In genomic region chr13:104228384-104229066, GRCm38 (mm10) we compare ENCODE assay signal across 8 mouse cellular contexts. TPM values are rescaled to one million over a fixed set of nuclear protein-coding genes. Genes with fewer than 3 reads are reported as not detected.
DNase-seq lines count a peak whose midpoint lies in the region; ATAC-seq lines count a peak whose summit lies in the region.

Cenpk (plus strand) TSS chr13:104228611.
Ppwd1 (minus strand) TSS chr13:104228843.

- peak within 1 kb of the TSS; percentile 63 for H3K4me3 ChIP-seq in hindbrain, embryonic 16.5 days (ENCODE audit: low read length)
- H3K4me3 ChIP-seq in macrophage (ENCODE audit: inconsistent target): peak within 1 kb of the TSS; percentile 87

- DNase-seq in WW6 (ENCODE audit: low read depth, low spot score): peak; percentile 90
- peak; percentile 96 to 98 for DNase-seq in cerebellum, postnatal 4 days (ENCODE audit: low spot score in 2 of 2)
- peak; percentile 95 for DNase-seq in gastrocnemius, adult 18-20 months (ENCODE audit: low spot score)
- DNase-seq in left cerebral cortex, adult 18-20 months (ENCODE audit: low spot score in 2 of 2): peak; percentile 94 to 98
- DNase-seq in right cerebral cortex, adult 18-20 months: peak; percentile 96
- peak; percentile 87 for DNase-seq in urinary bladder, postnatal 10 days (ENCODE audit: low spot score)

- 0% methylated on average over 55 of the region's 55 CpGs for WGBS in hindbrain, embryonic 16.5 days
- under 1% methylated on average over 54 of the region's 55 CpGs for WGBS in macrophage (ENCODE audit: missing documents)

- no peaks in the 10 kb centered on the region for H3K27me3 ChIP-seq in hindbrain, embryonic 16.5 days (replicated peaks; ENCODE audit: control insufficient read depth, insufficient read depth, low read length)

- peak within 1 kb of the TSS; percentile 93 for H3K27ac ChIP-seq in hindbrain, embryonic 16.5 days (ENCODE audit: low read depth, low read length)
- H3K27ac ChIP-seq in macrophage: peak within 1 kb of the TSS; percentile 81

- H3K9ac ChIP-seq in hindbrain, embryonic 16.5 days (ENCODE audit: low read depth, low read length): peak within 1 kb of the TSS; percentile 89

- H3K79me2 ChIP-seq in macrophage (ENCODE audit: inconsistent target): peaks cover 62% of the 10 kb centered on the region

- peak; percentile 100 for ATAC-seq in hindbrain, embryonic 16.5 days

- peak within 1 kb of the TSS; percentile 76 for H3K4me2 ChIP-seq in hindbrain, embryonic 16.5 days (ENCODE audit: low read length)

- no peaks in the 10 kb centered on the region for H3K9me3 ChIP-seq in hindbrain, embryonic 16.5 days (ENCODE audit: control insufficient read depth, low read length)

- H3K4me1 ChIP-seq in hindbrain, embryonic 16.5 days (ENCODE audit: control insufficient read depth, insufficient read depth, low read depth, low read length): peaks cover 12% of the 10 kb centered on the region

- no peaks in the 10 kb centered on the region for H3K36me3 ChIP-seq in hindbrain, embryonic 16.5 days (ENCODE audit: control insufficient read depth, insufficient read depth, low read length)
- no peaks in the 10 kb centered on the region for H3K36me3 ChIP-seq in macrophage (ENCODE audit: inconsistent target)

RNA-seq across cellular contexts. Expression of gene Cenpk, which starts in this region (rescaled TPM):
- total RNA-seq in gastrocnemius, adult 18-20 months (2021): under 1 TPM; 0.25 to 0.50 TPM
- polyA plus RNA-seq in hindbrain, embryonic 16.5 days (2015; fragmentation: Nextera tagmentation; extraction: Ambion mirVana): 11.8 and 13.7 TPM in 2 replicates
- 1 to 10 TPM; 1.1 to 1.3 TPM for total RNA-seq in left cerebral cortex, adult 18-20 months (2021)
- total RNA-seq in macrophage (2018; cell fraction: chromatin; rRNA removed): 10 to 100 TPM in 8 of 26 experiments, 1 to 10 TPM in 16, not detected in 2; 1.4 to 27.2 (median 7.8) TPM
- 1 to 10 TPM in 25 of 26 experiments, under 1 TPM in 1; 0.91 to 3.8 (median 2.5) TPM for total RNA-seq in macrophage (2018; cell fraction: cytosol; rRNA removed)
- 10 to 100 TPM in 2 of 26 experiments, 1 to 10 TPM in 23, not detected in 1; 1.4 to 21.7 (median 3.1) TPM for total RNA-seq in macrophage (2018; cell fraction: nucleus; rRNA removed)
- 1.1 to 22.7 TPM (median 18.2 TPM) in 3 replicates for polyA plus RNA-seq in macrophage (2018)

RNA-seq across cellular contexts. Expression of gene Ppwd1, which starts in this region (rescaled TPM):
- total RNA-seq in gastrocnemius, adult 18-20 months (2021): 1 to 10 TPM; 7.8 to 7.9 TPM
- 6.8 and 7.6 TPM in 2 replicates for polyA plus RNA-seq in hindbrain, embryonic 16.5 days (2015; fragmentation: Nextera tagmentation; extraction: Ambion mirVana)
- 10 to 100 TPM; 11.0 to 13.2 TPM for total RNA-seq in left cerebral cortex, adult 18-20 months (2021)
- total RNA-seq in macrophage (2018; cell fraction: chromatin; rRNA removed): 10 to 100 TPM in 23 of 26 experiments, 1 to 10 TPM in 3; 7.2 to 45.7 (median 22.6) TPM
- 10 to 100 TPM in 16 of 26 experiments, 1 to 10 TPM in 10; 3.3 to 15.2 (median 10.8) TPM for total RNA-seq in macrophage (2018; cell fraction: cytosol; rRNA removed)
- total RNA-seq in macrophage (2018; cell fraction: nucleus; rRNA removed): 10 to 100 TPM in 25 of 26 experiments, 1 to 10 TPM in 1; 9.5 to 61.7 (median 17.4) TPM
- polyA plus RNA-seq in macrophage (2018): 9.1 to 16.6 TPM (median 12.1 TPM) in 3 replicates

Comparison
In these comparisons a context has a peak if more than half of its experiments do, and no peak if none do; other contexts are left out.
1. Peak in every context shown above with its lines: DNase-seq, ATAC-seq, H3K4me3 ChIP-seq and H3K27ac ChIP-seq.